Mouse (Mus musculus) heart, embryonic 12.5 days (tissue): ENCODE data around the gene Ric1. TPM values are rescaled to one million over a fixed set of nuclear protein-coding genes. Genes with fewer than 3 reads are reported as not detected.
"Not testable (repeated sequence)": the region's sequence is repeated elsewhere in the genome, so short reads cannot be mapped to it uniquely, and the experiment has no call there.

Experiments
- ATAC-seq: fragments of 200-750 bp; cut with Nextera tagmentation; 2 replicates; pipeline ENCODE4 v1.8.0; 2017; ENCODE audit warnings: moderate TSS enrichment, moderate library complexity; ENCODE audit not compliant: insufficient number of reproducible peaks, low FRiP score
- H3K27ac ChIP-seq: fragments of 300-500 bp; sonication (generic); 2 replicates; pipeline ENCODE4 v1.5.1; 2016; ENCODE audit warnings: mild to moderate bottlenecking, moderate library complexity; ENCODE audit not compliant: poor library complexity, severe bottlenecking
- H3K27me3 ChIP-seq: fragments of 300-500 bp; sonication (generic); replicated peaks from 2 replicates; pipeline ENCODE4 v1.6.1; 2016; ENCODE audit warnings: mild to moderate bottlenecking, moderate library complexity
- H3K36me3 ChIP-seq: fragments of 300-500 bp; sonication (generic); 2 replicates; pipeline ENCODE4 v1.6.1; 2016; ENCODE audit warnings: mild to moderate bottlenecking, moderate library complexity
- H3K4me1 ChIP-seq: fragments of 300-500 bp; sonication (generic); replicated peaks from 2 replicates; pipeline ENCODE4 v1.6.1; 2016; ENCODE audit warnings: mild to moderate bottlenecking
- H3K4me2 ChIP-seq: fragments of 300-500 bp; sonication (generic); 2 replicates; pipeline ENCODE4 v1.6.1; 2016; ENCODE audit warnings: mild to moderate bottlenecking, moderate library complexity
- H3K4me3 ChIP-seq: fragments of 300-500 bp; sonication (generic); 2 replicates; pipeline ENCODE4 v1.5.1; 2016; ENCODE audit warnings: mild to moderate bottlenecking
- H3K9ac ChIP-seq: fragments of 300-500 bp; sonication (generic); 2 replicates; pipeline ENCODE4 v1.6.1; 2016; ENCODE audit warnings: mild to moderate bottlenecking, moderate library complexity
- H3K9me3 ChIP-seq: fragments of 300-500 bp; sonication (generic); replicated peaks from 2 replicates; pipeline ENCODE4 v1.6.1; 2016; ENCODE audit warnings: mild to moderate bottlenecking, moderate library complexity
- WGBS: fragments of 180-500 bp; shearing (Covaris S2); methylation state at CpG from one replicate; pipeline ENCODE4 v1.1.7; 2016; 5-methylcytosine and 5-hydroxymethylcytosine counted together
- polyA plus RNA-seq: library from polyadenylated mRNA; unstranded; fragments of >200 nt; fragmentation: Nextera tagmentation; extraction: Ambion mirVana; gene quantifications from 2 replicates; pipeline ENCODE4 v1.2.1, GENCODE M21; 2016

Ric1 gene
- polyA plus RNA-seq, 1 experiment from 2014 or later: 7.5 TPM

GRCm38 (mm10) chr19:29526837-29527236 is 4.8 kb downstream of the Ric1 start:
- no peak overlapping the region for H3K27ac ChIP-seq
- ATAC-seq: no peak
- no peaks in the 10 kb centered on the region for H3K36me3 ChIP-seq
- no peaks in the 10 kb centered on the region for H3K9me3 ChIP-seq
- no peak overlapping the region for H3K4me2 ChIP-seq
- H3K9ac ChIP-seq: no peak overlapping the region
- no peak overlapping the region for H3K4me3 ChIP-seq
- H3K27me3 ChIP-seq: no peaks in the 10 kb centered on the region
- H3K4me1 ChIP-seq: peaks cover 5% of the 10 kb centered on the region; the same call in 1 of the 2 replicates

- Histone ChIP-seq H3K9me3 (no peaks in the 10 kb centered on the region), H3K4me3 (no peak overlapping the region), H3K36me3 (no peaks in the 10 kb centered on the region), H3K27ac (no peak overlapping the region), H3K9ac (no peak overlapping the region), H3K4me1 (peaks cover 5% of the 10 kb centered on the region; the same call in 1 of the 2 replicates), H3K27me3 (no peaks in the 10 kb centered on the region), H3K4me2 (no peak overlapping the region)
- WGBS: 98% methylated on average over 4 of the region's 4 CpGs
- ATAC-seq: no peak
Observed at GRCm38 (mm10) chr19:29527299-29527698, 5.2 kb downstream of the Ric1 start.

- H3K27ac ChIP-seq: no peak overlapping the region
- H3K9ac ChIP-seq: no peak overlapping the region
- H3K4me1 ChIP-seq: peaks cover 4% of the 10 kb centered on the region; the same call in 1 of the 2 replicates
- WGBS: 67% methylated on average over 2 of the region's 2 CpGs
- ATAC-seq: no peak
- H3K4me3 ChIP-seq: no peak overlapping the region
- no peaks in the 10 kb centered on the region for H3K27me3 ChIP-seq
- no peaks in the 10 kb centered on the region for H3K9me3 ChIP-seq
- 0 out of 2 replicates have a peak, but pooled peaks cover 4% of the 10 kb centered on the region for H3K36me3 ChIP-seq
- no peak overlapping the region for H3K4me2 ChIP-seq
Observed at GRCm38 (mm10) chr19:29528568-29528967, 6.5 kb downstream of the Ric1 start.

- no peak overlapping the region for H3K4me3 ChIP-seq
- no peak overlapping the region for H3K4me2 ChIP-seq
- H3K27ac ChIP-seq: no peak overlapping the region
- H3K36me3 ChIP-seq: peaks cover 28% of the 10 kb centered on the region
- no peak for ATAC-seq
- 0 out of 2 replicates have a peak, but pooled peaks cover 2% of the 10 kb centered on the region for H3K9me3 ChIP-seq
- no peak overlapping the region for H3K9ac ChIP-seq
- no peaks in the 10 kb centered on the region for H3K27me3 ChIP-seq
- WGBS: 67% methylated on average over 5 of the region's 5 CpGs
- H3K4me1 ChIP-seq: no peaks in the 10 kb centered on the region
Observed at GRCm38 (mm10) chr19:29534030-29534429, 11.9 kb downstream of the Ric1 start.

GRCm38 (mm10) chr19:29542256-29542970 is 20.3 kb downstream of the Ric1 start:
- Histone ChIP-seq H3K9ac (no peak overlapping the region), H3K4me1 (no peaks in the 10 kb centered on the region), H3K36me3 (no peaks in the 10 kb centered on the region), H3K9me3 (0 out of 2 replicates have a peak, but pooled peaks cover under 1% of the 10 kb centered on the region), H3K4me2 (no peak overlapping the region), H3K27me3 (no peaks in the 10 kb centered on the region), H3K27ac (no peak overlapping the region), H3K4me3 (no peak overlapping the region)
- WGBS: 80% methylated on average over 8 of the region's 8 CpGs
- no peak for ATAC-seq

GRCm38 (mm10) chr19:29544026-29544425 is 21.9 kb downstream of the Ric1 start:
- Histone ChIP-seq H3K4me3 (no peak overlapping the region), H3K9me3 (no peaks in the 10 kb centered on the region), H3K27me3 (no peaks in the 10 kb centered on the region), H3K27ac (no peak overlapping the region), H3K4me2 (no peak overlapping the region), H3K4me1 (no peaks in the 10 kb centered on the region), H3K36me3 (no peaks in the 10 kb centered on the region), H3K9ac (no peak overlapping the region)
- 91% methylated on average over 6 of the region's 6 CpGs for WGBS
- ATAC-seq: no peak

GRCm38 (mm10) chr19:29550618-29551017 is 28.5 kb downstream of the Ric1 start:
- 83% methylated on average over 2 of the region's 2 CpGs for WGBS
- Histone ChIP-seq H3K9me3 (no peaks in the 10 kb centered on the region), H3K36me3 (no peaks in the 10 kb centered on the region), H3K4me3 (no peak overlapping the region), H3K27ac (no peak overlapping the region), H3K9ac (no peak overlapping the region), H3K4me1 (no peaks in the 10 kb centered on the region), H3K4me2 (no peak overlapping the region), H3K27me3 (no peaks in the 10 kb centered on the region)
- no peak for ATAC-seq

- no peaks in the 10 kb centered on the region for H3K9me3 ChIP-seq
- H3K4me1 ChIP-seq: no peaks in the 10 kb centered on the region
- H3K27me3 ChIP-seq: no peaks in the 10 kb centered on the region
- no peak overlapping the region for H3K4me3 ChIP-seq
- H3K27ac ChIP-seq: no peak overlapping the region
- ATAC-seq: no peak
- H3K9ac ChIP-seq: no peak overlapping the region
- 79% methylated on average over 1 of the region's 1 CpGs for whole genome bisulfite sequencing
- H3K4me2 ChIP-seq: no peak overlapping the region
- H3K36me3 ChIP-seq: no peaks in the 10 kb centered on the region
Observed at GRCm38 (mm10) chr19:29551128-29551527, 29.0 kb downstream of the Ric1 start.

GRCm38 (mm10) chr19:29551980-29552379 is 29.9 kb downstream of the Ric1 start:
- H3K4me2 ChIP-seq: not testable (repeated sequence)
- 82% methylated on average over 1 of the region's 1 CpGs for WGBS

GRCm38 (mm10) chr19:29557171-29557845 is 35.2 kb downstream of the Ric1 start:
- not testable (repeated sequence) for H3K4me2 ChIP-seq, H3K9me3 ChIP-seq, H3K4me3 ChIP-seq, H3K27ac ChIP-seq, H3K36me3 ChIP-seq, H3K9ac ChIP-seq, H3K4me1 ChIP-seq, H3K27me3 ChIP-seq, ATAC-seq
- 88% methylated on average over 7 of the region's 7 CpGs for WGBS

More at GRCm38 (mm10) chr19:29551980-29552379, 29.9 kb downstream of the Ric1 start:
- H3K4me1 ChIP-seq, H3K9ac ChIP-seq, H3K9me3 ChIP-seq, H3K36me3 ChIP-seq, H3K4me3 ChIP-seq, ATAC-seq, H3K27me3 ChIP-seq, H3K27ac ChIP-seq: not testable (repeated sequence)

GRCm38 (mm10) chr19:29562166-29562565 is 40.1 kb downstream of the Ric1 start:
- no peak overlapping the region for H3K4me3 ChIP-seq
- no peaks in the 10 kb centered on the region; the same call in 1 of the 2 replicates for H3K4me1 ChIP-seq
- H3K27me3 ChIP-seq: no peaks in the 10 kb centered on the region
- no peak overlapping the region for H3K9ac ChIP-seq
- 74% methylated on average over 4 of the region's 4 CpGs for WGBS
- H3K4me2 ChIP-seq: no peak overlapping the region
- no peak overlapping the region for H3K27ac ChIP-seq
- H3K9me3 ChIP-seq: no peaks in the 10 kb centered on the region
- no peak for ATAC-seq
- peaks cover 4% of the 10 kb centered on the region for H3K36me3 ChIP-seq
